Mouse (Mus musculus) ES-E14 (cell line): ENCODE measurements around the gene Dbnl. TPM values are rescaled to one million over a fixed set of nuclear protein-coding genes. Genes with fewer than 3 reads are reported as not detected.

Experiments used
- DNase-seq: peaks from one replicate; pipeline ENCODE4 v3.0.0-alpha.2; 2013; ENCODE audit warnings: low read depth, low spot score
- H3K27ac ChIP-seq: 2 replicates; pipeline ENCODE4 v1.5.1; 2012; ENCODE audit warnings: low read depth, mild to moderate bottlenecking, low read length, moderate library complexity, mixed read lengths; ENCODE audit not compliant: poor library complexity, insufficient read depth, severe bottlenecking
- H3K36me3 ChIP-seq: 2 replicates; pipeline ENCODE4 v1.6.1; 2012; ENCODE audit warnings: mild to moderate bottlenecking, low read length, moderate library complexity, mixed read lengths; ENCODE audit not compliant: control insufficient read depth, poor library complexity, insufficient read depth, severe bottlenecking
- H3K4me1 ChIP-seq, 2 experiments: fragments of 150-350 bp in 1 of 2; sonication (generic) in 1 of 2; 2 replicates each; pipeline ENCODE4 v1.6.1; 2012; ENCODE audit warnings: low read length in 2 of 2, mild to moderate bottlenecking in 1 of 2, mixed read lengths in 1 of 2; ENCODE audit not compliant: control insufficient read depth in 2 of 2, insufficient read depth in 2 of 2, poor library complexity in 1 of 2
- H3K4me3 ChIP-seq, 2 experiments: fragments of 150-350 bp in 1 of 2; sonication (generic) in 1 of 2; 2 replicates each; pipeline ENCODE4 v1.5.1; 2012; ENCODE audit warnings: low read length in 2 of 2, low read depth in 1 of 2, mild to moderate bottlenecking in 1 of 2, mixed read lengths in 1 of 2; ENCODE audit not compliant: insufficient read depth in 1 of 2, poor library complexity in 1 of 2, severe bottlenecking in 1 of 2
- H3K9ac ChIP-seq: 2 replicates; pipeline ENCODE4 v1.6.1; 2012; ENCODE audit warnings: low read depth, mild to moderate bottlenecking, low read length, mixed read lengths; ENCODE audit not compliant: poor library complexity, insufficient read depth, severe bottlenecking
- H3K9me3 ChIP-seq: fragments of 150-350 bp; sonication (generic); 2 replicates; pipeline ENCODE4 v1.6.1; 2012; ENCODE audit warnings: low read depth, mild to moderate bottlenecking, low read length; ENCODE audit not compliant: control insufficient read depth, insufficient read depth
- CHD2 ChIP-seq: IDR thresholded peaks from 2 replicates; pipeline ENCODE4 v1.6.1; 2014; ENCODE audit warnings: mild to moderate bottlenecking, low read depth, low read length, inconsistent platforms
- HCFC1 ChIP-seq: IDR thresholded peaks from 2 replicates; pipeline ENCODE4 v1.6.1; 2012; ENCODE audit warnings: low read length, inconsistent platforms, borderline replicate concordance; ENCODE audit not compliant: insufficient read depth
- MAFK ChIP-seq: IDR thresholded peaks from 2 replicates; pipeline ENCODE4 v1.6.1; 2014; ENCODE audit warnings: mild to moderate bottlenecking, low read depth, low read length, inconsistent platforms; ENCODE audit not compliant: insufficient read depth
- ZC3H11A ChIP-seq: IDR thresholded peaks from 2 replicates; pipeline ENCODE4 v1.6.1; 2012; ENCODE audit warnings: low read depth, mild to moderate bottlenecking, inconsistent platforms, low read length, borderline replicate concordance
- ZNF384 ChIP-seq: IDR thresholded peaks from 2 replicates; pipeline ENCODE4 v1.6.1; 2012; ENCODE audit warnings: low read depth, low read length, inconsistent platforms
- in situ Hi-C, 2 experiments: fragments of 600-800 bp; cut with MboI; formaldehyde crosslinking; loops; one replicate each; pipeline ENCODE4 v1.15.1; 2025; ENCODE audit warnings: low sequenced_read_pairs in 2 of 2, inconsistent platforms in 1 of 2; ENCODE audit not compliant: unreplicated experiment in 2 of 2
- total RNA-seq: library from RNA; depleted of rRNA; stranded (reverse); fragments of 300-350 nt; gene quantifications from 2 replicates; pipeline ENCODE4 v1.2.3, GENCODE M21; 2012

Dbnl gene
- total RNA-seq, 1 experiment, result 48.7 TPM

DNA sequence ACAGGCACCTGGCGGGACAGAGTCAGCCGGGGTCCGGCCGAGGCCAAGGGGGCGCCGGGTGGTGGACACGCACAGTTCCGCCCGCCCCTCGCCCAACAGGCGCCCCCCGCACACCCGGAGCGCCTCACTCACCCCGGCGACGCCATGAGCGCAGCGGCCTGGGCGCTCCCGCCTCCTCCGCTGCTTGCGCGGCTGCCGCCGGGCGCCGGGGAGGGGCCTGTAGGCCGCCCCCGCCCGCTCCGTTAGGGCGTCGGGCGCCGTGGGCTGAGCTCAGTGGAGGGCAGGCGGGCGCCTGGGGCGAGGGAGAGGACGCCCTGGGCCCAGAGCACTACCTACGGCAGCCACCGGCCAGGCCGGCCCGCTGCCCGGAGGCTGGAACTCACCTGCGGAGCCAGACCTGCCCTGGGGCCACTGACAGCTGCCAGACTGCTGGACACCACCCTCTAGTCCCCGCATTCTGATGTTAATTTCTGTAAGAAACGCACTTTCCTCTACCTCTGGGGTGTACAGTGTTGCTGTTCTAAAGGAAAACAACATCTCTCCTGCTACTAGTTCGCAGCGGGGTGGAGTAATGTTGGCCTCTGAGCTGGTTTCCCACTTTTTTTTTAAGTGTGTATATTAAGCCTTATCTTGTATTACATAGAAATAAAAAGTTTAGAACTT, 47.2 kb upstream of the Dbnl start:
- Histone ChIP-seq H3K36me3 (no peaks in the 10 kb centered on the region), H3K9ac (peak overlapping the region; percentile 76), H3K4me3 (peak overlapping the region; percentile 70 to 78), H3K4me1 (peaks cover 0 to 6% of the 10 kb centered on the region in 2 experiments; a peak in 1 of 4 replicates), H3K27ac (peak overlapping the region; percentile 78), H3K9me3 (no peaks in the 10 kb centered on the region)
- TF ChIP-seq CHD2, result no peak
- TF ChIP-seq ZNF384, result peak; percentile 55; the same call in 1 of the 2 replicates
- in situ Hi-C loops, result no loop called here
- DNase-seq, result peak; percentile 64

DNA sequence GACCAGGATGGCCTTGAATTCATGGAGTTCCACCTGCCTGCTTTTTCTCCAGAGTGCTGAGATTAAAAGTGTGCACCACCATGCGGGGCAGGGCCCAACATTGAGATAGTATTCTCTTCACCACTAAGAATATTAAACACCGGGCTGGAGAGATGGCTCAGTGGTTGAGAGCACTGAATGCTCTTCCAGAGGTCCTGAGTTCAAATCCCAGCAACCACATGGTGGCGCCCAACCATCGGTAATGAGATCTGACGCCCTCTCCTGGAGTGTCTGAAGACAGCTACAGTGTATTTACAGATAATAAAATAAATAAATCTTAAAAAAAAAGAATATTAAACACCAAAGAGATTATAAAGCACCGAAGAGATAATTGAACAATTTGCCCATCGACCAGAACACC, 46.2 kb upstream of the Dbnl start:
- Histone ChIP-seq H3K4me1 (peaks cover 0 to 6% of the 10 kb centered on the region in 2 experiments; a peak in 1 of 4 replicates), H3K36me3 (no peaks in the 10 kb centered on the region), H3K9me3 (no peaks in the 10 kb centered on the region), H3K4me3 (no peak overlapping the region), H3K27ac (no peak overlapping the region), H3K9ac (no peak overlapping the region)
- TF ChIP-seq HCFC1 (no peak), ZC3H11A (no peak), MAFK (no peak), ZNF384 (no peak), CHD2 (no peak)
- in situ Hi-C loops, result no loop called here
- no peak for DNase-seq

- Histone ChIP-seq H3K4me3 (no peak overlapping the region), H3K9ac (no peak overlapping the region), H3K36me3 (no peaks in the 10 kb centered on the region), H3K4me1 (peaks cover 0 to 6% of the 10 kb centered on the region in 2 experiments; a peak in 1 of 4 replicates), H3K27ac (no peak overlapping the region), H3K9me3 (no peaks in the 10 kb centered on the region)
- DNase-seq, result no peak
- in situ Hi-C loops, result no loop called here
- TF ChIP-seq MAFK (no peak), HCFC1 (no peak), ZC3H11A (no peak), CHD2 (no peak), ZNF384 (no peak)
Measured at GRCm38 (mm10) chr11:5744951-5745350, 43.3 kb upstream of the Dbnl start.

DNA sequence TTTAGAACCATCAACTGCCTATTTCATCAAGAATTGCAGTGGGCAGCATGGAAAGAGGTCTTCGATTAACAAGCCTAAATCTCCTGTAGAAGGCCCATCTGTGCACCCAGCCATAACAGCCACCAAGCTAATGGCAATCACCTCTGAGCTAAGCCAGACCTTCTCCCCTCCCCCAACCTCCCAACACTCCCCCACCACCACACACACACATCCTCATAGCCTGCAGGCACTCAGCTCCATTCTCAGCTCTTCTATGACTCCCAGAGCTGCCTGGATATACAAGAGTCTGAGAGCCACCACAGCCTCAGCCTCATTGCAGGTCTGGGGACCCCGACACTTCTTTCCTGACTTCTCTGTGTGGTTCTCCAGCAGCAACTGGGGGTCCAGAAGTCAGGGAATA, 34.5 kb upstream of the Dbnl start:
- DNase-seq, result peak; percentile 30
- Histone ChIP-seq H3K4me1 (peaks cover 0 to 5% of the 10 kb centered on the region in 2 experiments; a peak in 1 of 4 replicates), H3K9me3 (no peaks in the 10 kb centered on the region), H3K36me3 (no peaks in the 10 kb centered on the region), H3K27ac (no peak overlapping the region), H3K9ac (no peak overlapping the region), H3K4me3 (no peak overlapping the region)
- TF ChIP-seq ZNF384 (no peak), HCFC1 (no peak), CHD2 (no peak), MAFK (no peak)
- in situ Hi-C loops, result no loop called here
